Mouse (Mus musculus): ENCODE results near the gene Gm3149. TPM values are rescaled to one million over a fixed set of nuclear protein-coding genes. Genes with fewer than 3 reads are reported as not detected.
"Not testable (repeated sequence)": the region's sequence is repeated elsewhere in the genome, so short reads cannot be mapped to it uniquely, and the experiment has no call there.

The Gm3149 gene
- total RNA-seq (2014; rRNA removed) (not detected in 2 replicates), polyA plus RNA-seq (2012; rRNA removed) (not detected in 2 replicates)

- H3K4me1 ChIP-seq (ENCODE audit: control insufficient read depth, insufficient read depth, low read length); H3K4me3 ChIP-seq (ENCODE audit: insufficient read depth, low read depth, low read length); H3K27ac ChIP-seq (replicated peaks; ENCODE audit: insufficient read depth, low read depth, low read length); H3K27me3 ChIP-seq (ENCODE audit: control insufficient read depth, insufficient read depth, low read length); H3K9ac ChIP-seq (ENCODE audit: low read depth, low read length); H3K36me3 ChIP-seq (ENCODE audit: control insufficient read depth, insufficient read depth, low read length); DNase-seq (ENCODE audit: extremely low read depth, low read depth, low spot score); H3K79me2 ChIP-seq (ENCODE audit: control insufficient read depth, insufficient read depth, low read length): not testable (repeated sequence)
- WGBS: no CpG with 5 or more reads among the region's 1 CpGs
Measured at GRCm38 (mm10) chr14:4316983-4317382, at the start of gene Gm3149. Gm3149 (plus strand) TSS chr14:4317283.

- not testable (repeated sequence) for H3K9ac ChIP-seq (ENCODE audit: low read depth, low read length); H3K27ac ChIP-seq (replicated peaks; ENCODE audit: insufficient read depth, low read depth, low read length); H3K4me3 ChIP-seq (ENCODE audit: insufficient read depth, low read depth, low read length); DNase-seq (ENCODE audit: extremely low read depth, low read depth, low spot score); H3K36me3 ChIP-seq (ENCODE audit: control insufficient read depth, insufficient read depth, low read length); H3K4me1 ChIP-seq (ENCODE audit: control insufficient read depth, insufficient read depth, low read length); H3K79me2 ChIP-seq (ENCODE audit: control insufficient read depth, insufficient read depth, low read length); H3K27me3 ChIP-seq (ENCODE audit: control insufficient read depth, insufficient read depth, low read length)
- WGBS: 78% methylated on average over 2 of the region's 2 CpGs
Measured at GRCm38 (mm10) chr14:4269238-4269950, 47.7 kb upstream of the Gm3149 start.

- H3K27ac ChIP-seq (replicated peaks; ENCODE audit: insufficient read depth, low read depth, low read length); DNase-seq (ENCODE audit: extremely low read depth, low read depth, low spot score); H3K79me2 ChIP-seq (ENCODE audit: control insufficient read depth, insufficient read depth, low read length); H3K4me1 ChIP-seq (ENCODE audit: control insufficient read depth, insufficient read depth, low read length); H3K36me3 ChIP-seq (ENCODE audit: control insufficient read depth, insufficient read depth, low read length); H3K9ac ChIP-seq (ENCODE audit: low read depth, low read length); H3K27me3 ChIP-seq (ENCODE audit: control insufficient read depth, insufficient read depth, low read length); H3K4me3 ChIP-seq (ENCODE audit: insufficient read depth, low read depth, low read length): not testable (repeated sequence)
- WGBS: 73% methylated on average over 3 of the region's 3 CpGs
Measured at GRCm38 (mm10) chr14:4279828-4280227, 37.3 kb upstream of the Gm3149 start.

GRCm38 (mm10) chr14:4334476-4335080 is 17.5 kb downstream of the Gm3149 start, which contains the start of gene 2610042L04Rik:
2610042L04Rik (plus strand) TSS chr14:4334763.
- DNase-seq (ENCODE audit: extremely low read depth, low read depth, low spot score); H3K79me2 ChIP-seq (ENCODE audit: control insufficient read depth, insufficient read depth, low read length); H3K36me3 ChIP-seq (ENCODE audit: control insufficient read depth, insufficient read depth, low read length); H3K27ac ChIP-seq (replicated peaks; ENCODE audit: insufficient read depth, low read depth, low read length); H3K9ac ChIP-seq (ENCODE audit: low read depth, low read length); H3K4me3 ChIP-seq (ENCODE audit: insufficient read depth, low read depth, low read length); H3K4me1 ChIP-seq (ENCODE audit: control insufficient read depth, insufficient read depth, low read length); H3K27me3 ChIP-seq (ENCODE audit: control insufficient read depth, insufficient read depth, low read length): not testable (repeated sequence)
- WGBS: 4% methylated on average over 42 of the region's 48 CpGs

- not testable (repeated sequence) for H3K27me3 ChIP-seq (ENCODE audit: control insufficient read depth, insufficient read depth, low read length); H3K79me2 ChIP-seq (ENCODE audit: control insufficient read depth, insufficient read depth, low read length); H3K27ac ChIP-seq (replicated peaks; ENCODE audit: insufficient read depth, low read depth, low read length); H3K9ac ChIP-seq (ENCODE audit: low read depth, low read length); H3K36me3 ChIP-seq (ENCODE audit: control insufficient read depth, insufficient read depth, low read length); H3K4me3 ChIP-seq (ENCODE audit: insufficient read depth, low read depth, low read length); H3K4me1 ChIP-seq (ENCODE audit: control insufficient read depth, insufficient read depth, low read length); DNase-seq (ENCODE audit: extremely low read depth, low read depth, low spot score)
- 5% methylated on average over 7 of the region's 8 CpGs for WGBS
Measured at GRCm38 (mm10) chr14:4335506-4335905, 18.4 kb downstream of the Gm3149 start.

- not testable (repeated sequence) for H3K4me3 ChIP-seq (ENCODE audit: insufficient read depth, low read depth, low read length); H3K4me1 ChIP-seq (ENCODE audit: control insufficient read depth, insufficient read depth, low read length); H3K36me3 ChIP-seq (ENCODE audit: control insufficient read depth, insufficient read depth, low read length); H3K27ac ChIP-seq (replicated peaks; ENCODE audit: insufficient read depth, low read depth, low read length); DNase-seq (ENCODE audit: extremely low read depth, low read depth, low spot score); H3K79me2 ChIP-seq (ENCODE audit: control insufficient read depth, insufficient read depth, low read length); H3K27me3 ChIP-seq (ENCODE audit: control insufficient read depth, insufficient read depth, low read length); H3K9ac ChIP-seq (ENCODE audit: low read depth, low read length)
- 78% methylated on average over 3 of the region's 3 CpGs for WGBS
Measured at GRCm38 (mm10) chr14:4368991-4369390, 51.9 kb downstream of the Gm3149 start.

GRCm38 (mm10) chr14:4369691-4370090 is 52.6 kb downstream of the Gm3149 start:
- not testable (repeated sequence) for H3K27me3 ChIP-seq (ENCODE audit: control insufficient read depth, insufficient read depth, low read length); H3K9ac ChIP-seq (ENCODE audit: low read depth, low read length); H3K4me1 ChIP-seq (ENCODE audit: control insufficient read depth, insufficient read depth, low read length); DNase-seq (ENCODE audit: extremely low read depth, low read depth, low spot score); H3K27ac ChIP-seq (replicated peaks; ENCODE audit: insufficient read depth, low read depth, low read length); H3K4me3 ChIP-seq (ENCODE audit: insufficient read depth, low read depth, low read length); H3K79me2 ChIP-seq (ENCODE audit: control insufficient read depth, insufficient read depth, low read length); H3K36me3 ChIP-seq (ENCODE audit: control insufficient read depth, insufficient read depth, low read length)
- 84% methylated on average over 3 of the region's 3 CpGs for WGBS

Other genes starting within 250 kb of the Gm3149 start
- not detected in 2 replicates for gene Gm3115, start 233.2 kb upstream of the Gm3149 start, total RNA-seq (2014; rRNA removed)
- gene Gm3115, start 233.2 kb upstream of the Gm3149 start, polyA plus RNA-seq (2012; rRNA removed): not detected in 2 replicates
- not detected in 2 replicates for gene Gm8108, start 206.8 kb upstream of the Gm3149 start, total RNA-seq (2014; rRNA removed)
- gene Gm8108, start 206.8 kb upstream of the Gm3149 start, polyA plus RNA-seq (2012; rRNA removed): not detected in 2 replicates
- gene Gm3127, start 152.3 kb upstream of the Gm3149 start, total RNA-seq (2014; rRNA removed): not detected in 2 replicates
- gene Gm3127, start 152.3 kb upstream of the Gm3149 start, polyA plus RNA-seq (2012; rRNA removed): not detected in 2 replicates
- not detected in 2 replicates for gene Gm2974, start 134.7 kb upstream of the Gm3149 start, total RNA-seq (2014; rRNA removed)
- gene Gm2974, start 134.7 kb upstream of the Gm3149 start, polyA plus RNA-seq (2012; rRNA removed): not detected in 2 replicates
- not detected in 2 replicates for gene Gm3138, start 67.7 kb upstream of the Gm3149 start, total RNA-seq (2014; rRNA removed)
- not detected in 2 replicates for gene Gm3138, start 67.7 kb upstream of the Gm3149 start, polyA plus RNA-seq (2012; rRNA removed)
- gene 2610042L04Rik, start 17.5 kb downstream of the Gm3149 start, total RNA-seq (2014; rRNA removed): not detected in 2 replicates
- gene 2610042L04Rik, start 17.5 kb downstream of the Gm3149 start, polyA plus RNA-seq (2012; rRNA removed): not detected in 2 replicates
- gene Gm3159, start 80.2 kb downstream of the Gm3149 start, total RNA-seq (2014; rRNA removed): not detected in 2 replicates
- gene Gm3159, start 80.2 kb downstream of the Gm3149 start, polyA plus RNA-seq (2012; rRNA removed): not detected in 2 replicates
- gene Gm3164, start 98.2 kb downstream of the Gm3149 start, total RNA-seq (2014; rRNA removed): not detected in 2 replicates
- gene Gm3164, start 98.2 kb downstream of the Gm3149 start, polyA plus RNA-seq (2012; rRNA removed): not detected in 2 replicates
- not detected in 2 replicates for gene Gm3173, start 113.7 kb downstream of the Gm3149 start, total RNA-seq (2014; rRNA removed)
- gene Gm3173, start 113.7 kb downstream of the Gm3149 start, polyA plus RNA-seq (2012; rRNA removed): not detected in 2 replicates
- gene Gm3182, start 164.5 kb downstream of the Gm3149 start, total RNA-seq (2014; rRNA removed): not detected in 2 replicates
- not detected in 2 replicates for gene Gm3182, start 164.5 kb downstream of the Gm3149 start, polyA plus RNA-seq (2012; rRNA removed)
- gene Gm3047, start 238.1 kb downstream of the Gm3149 start, total RNA-seq (2014; rRNA removed): not detected in 2 replicates
- gene Gm3047, start 238.1 kb downstream of the Gm3149 start, polyA plus RNA-seq (2012; rRNA removed): not detected in 2 replicates

All from liver, adult 2 months (tissue).